Mouse (Mus musculus) small intestine, adult 2 months (tissue): ENCODE data around the gene Cop1. TPM values are rescaled to one million over a fixed set of nuclear protein-coding genes. Genes with fewer than 3 reads are reported as not detected.

Experiments
- H3K27ac ChIP-seq: fragments of 200-500 bp; 2 replicates; pipeline ENCODE4 v1.5.1; 2012; ENCODE audit warnings: low read depth, low read length, control low read depth, inconsistent platforms; ENCODE audit not compliant: insufficient read depth
- H3K27me3 ChIP-seq: fragments of 200-500 bp; 2 replicates; pipeline ENCODE4 v1.6.1; 2012; ENCODE audit warnings: mild to moderate bottlenecking, moderate library complexity, low read length, inconsistent platforms; ENCODE audit not compliant: control insufficient read depth, insufficient read depth
- H3K36me3 ChIP-seq: fragments of 200-500 bp; 2 replicates; pipeline ENCODE4 v1.6.1; 2012; ENCODE audit warnings: mild to moderate bottlenecking, low read length, control low read depth, inconsistent platforms; ENCODE audit not compliant: control insufficient read depth, insufficient read depth
- H3K4me1 ChIP-seq: fragments of 200-500 bp; 2 replicates; pipeline ENCODE4 v1.6.1; 2012; ENCODE audit warnings: low read length, inconsistent platforms, mixed read lengths; ENCODE audit not compliant: control insufficient read depth, insufficient read depth, insufficient read length
- H3K4me3 ChIP-seq: fragments of 200-500 bp; 2 replicates; pipeline ENCODE4 v1.5.1; 2012; ENCODE audit warnings: low read depth, mild to moderate bottlenecking, control low read depth, inconsistent platforms, low read length, moderate library complexity
- CTCF ChIP-seq: fragments of 200-500 bp; IDR thresholded peaks from 2 replicates; pipeline ENCODE4 v1.5.1; 2012; ENCODE audit warnings: low read depth, mild to moderate bottlenecking, control low read depth, inconsistent platforms, low read length, moderate library complexity, mixed read lengths; ENCODE audit not compliant: insufficient replicate concordance, insufficient read length; ENCODE audit errors: extremely low read depth
- POLR2A ChIP-seq: fragments of 200-500 bp; IDR thresholded peaks from 2 replicates; pipeline ENCODE4 v1.6.1; 2012; ENCODE audit warnings: low read depth, mild to moderate bottlenecking, control low read depth, inconsistent platforms, low read length, moderate library complexity
- WGBS: fragments of 180-500 bp; shearing (Covaris S2); methylation state at CpG from one replicate; pipeline ENCODE4 v1.1.7; 2018; 5-methylcytosine and 5-hydroxymethylcytosine counted together
- polyA plus RNA-seq: library from polyadenylated mRNA; depleted of rRNA; stranded (reverse); fragments of >200 nt; gene quantifications from 2 replicates; pipeline ENCODE4 v1.2.3, GENCODE M21; 2012

Cop1 gene
- polyA plus RNA-seq, 1 experiment, result 61.6 TPM

GRCm38 (mm10) chr1:159342355-159342754, 110.2 kb downstream of the Cop1 start:
- no peaks in the 10 kb centered on the region for H3K4me1 ChIP-seq
- H3K4me3 ChIP-seq, result no peak overlapping the region
- H3K27ac ChIP-seq, result no peak overlapping the region
- WGBS, result 88% methylated on average over 2 of the region's 2 CpGs
- no peaks in the 10 kb centered on the region for H3K27me3 ChIP-seq
- no peak for TF ChIP-seq POLR2A
- no peak for TF ChIP-seq CTCF
- H3K36me3 ChIP-seq, result peaks cover 23% of the 10 kb centered on the region

- no peaks in the 10 kb centered on the region for H3K4me1 ChIP-seq
- no peak overlapping the region for H3K27ac ChIP-seq
- no peak overlapping the region for H3K4me3 ChIP-seq
- H3K36me3 ChIP-seq, result peaks cover 3% of the 10 kb centered on the region; the same call in 1 of the 2 replicates
- TF ChIP-seq CTCF, result no peak
- TF ChIP-seq POLR2A, result no peak
- no peaks in the 10 kb centered on the region for H3K27me3 ChIP-seq
- 91% methylated on average over 1 of the region's 1 CpGs for WGBS
These were observed 123.0 kb downstream of the Cop1 start for GRCm38 (mm10) chr1:159355027-159355570.

DNA sequence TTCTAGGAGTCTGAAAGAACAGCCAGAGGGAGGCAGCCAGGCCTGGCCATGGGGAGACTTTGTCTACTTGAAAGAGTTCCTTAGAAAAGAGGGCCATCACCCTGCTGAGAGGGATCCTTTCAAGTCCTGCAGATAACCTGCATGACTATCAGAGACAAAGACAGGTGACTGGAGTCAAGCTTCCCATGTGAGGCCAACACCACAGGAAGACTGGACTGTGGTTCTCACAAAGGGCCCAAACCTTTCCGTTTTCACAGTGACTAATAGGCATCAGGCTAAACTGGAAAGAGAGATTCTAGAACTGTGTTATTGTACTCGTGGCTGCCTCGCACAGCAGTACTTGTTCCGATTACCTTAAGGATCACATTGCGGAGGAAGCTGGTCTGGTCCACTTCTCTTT, 126.6 kb downstream of the Cop1 start:
- TF ChIP-seq POLR2A (no peak), CTCF (no peak)
- no peak overlapping the region for H3K4me3 ChIP-seq
- 84% methylated on average over 5 of the region's 5 CpGs for WGBS
- no peaks in the 10 kb centered on the region for H3K4me1 ChIP-seq
- H3K27ac ChIP-seq, result no peak overlapping the region
- no peaks in the 10 kb centered on the region for H3K27me3 ChIP-seq
- H3K36me3 ChIP-seq, result no peaks in the 10 kb centered on the region

GRCm38 (mm10) chr1:159371881-159372390, 139.8 kb downstream of the Cop1 start:
- Histone ChIP-seq H3K36me3 (no peaks in the 10 kb centered on the region), H3K4me3 (no peak overlapping the region), H3K4me1 (no peaks in the 10 kb centered on the region), H3K27me3 (no peaks in the 10 kb centered on the region), H3K27ac (no peak overlapping the region)
- TF ChIP-seq POLR2A, result no peak
- TF ChIP-seq CTCF, result no peak
- WGBS, result 67% methylated on average over 4 of the region's 4 CpGs

DNA sequence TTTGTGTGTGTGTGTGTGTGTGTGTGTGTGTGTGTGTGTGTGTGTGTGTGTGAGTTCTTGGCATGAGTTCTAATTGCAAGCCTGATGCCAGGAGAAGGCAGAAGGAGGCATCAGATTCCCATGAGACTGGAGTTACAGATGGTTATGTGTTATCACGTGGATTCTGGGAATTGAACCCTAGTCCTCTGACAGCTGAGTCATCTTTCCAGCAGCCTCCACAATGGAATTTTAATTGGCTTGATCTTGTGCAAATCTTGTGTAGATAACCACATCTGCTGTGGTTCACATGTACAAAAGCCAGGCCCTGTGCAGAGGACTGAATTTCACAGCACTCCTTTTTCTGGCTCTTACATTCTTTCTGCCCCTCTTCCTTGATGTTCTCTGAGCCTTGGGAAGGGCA, 150.1 kb downstream of the Cop1 start:
- WGBS, result 42% methylated on average over 1 of the region's 1 CpGs
- no peaks in the 10 kb centered on the region for H3K27me3 ChIP-seq
- no peak overlapping the region for H3K27ac ChIP-seq
- H3K4me1 ChIP-seq, result no peaks in the 10 kb centered on the region
- no peak for TF ChIP-seq POLR2A
- TF ChIP-seq CTCF, result no peak
- no peaks in the 10 kb centered on the region for H3K36me3 ChIP-seq
- no peak overlapping the region for H3K4me3 ChIP-seq

GRCm38 (mm10) chr1:159382916-159383315, 150.8 kb downstream of the Cop1 start:
- Histone ChIP-seq H3K27me3 (no peaks in the 10 kb centered on the region), H3K4me3 (no peak overlapping the region), H3K4me1 (no peaks in the 10 kb centered on the region), H3K27ac (no peak overlapping the region), H3K36me3 (no peaks in the 10 kb centered on the region)
- 80% methylated on average over 2 of the region's 2 CpGs for WGBS
- no peak for TF ChIP-seq POLR2A
- TF ChIP-seq CTCF, result no peak

GRCm38 (mm10) chr1:159386458-159386857, 154.3 kb downstream of the Cop1 start:
- 47% methylated on average over 5 of the region's 5 CpGs for WGBS
- Histone ChIP-seq H3K4me1 (no peaks in the 10 kb centered on the region), H3K4me3 (no peak overlapping the region), H3K27me3 (no peaks in the 10 kb centered on the region), H3K36me3 (no peaks in the 10 kb centered on the region), H3K27ac (no peak overlapping the region)
- TF ChIP-seq CTCF (no peak), POLR2A (no peak)

- TF ChIP-seq POLR2A, result no peak
- no peak for TF ChIP-seq CTCF
These were observed 156.5 kb downstream of the Cop1 start for GRCm38 (mm10) chr1:159388565-159389024.

More at GRCm38 (mm10) chr1:159388565-159389024, 156.5 kb downstream of the Cop1 start:
- Histone ChIP-seq H3K4me1 (no peaks in the 10 kb centered on the region), H3K27me3 (no peaks in the 10 kb centered on the region), H3K4me3 (no peak overlapping the region), H3K36me3 (no peaks in the 10 kb centered on the region), H3K27ac (no peak overlapping the region)
- 73% methylated on average over 13 of the region's 13 CpGs for WGBS
